ENCODE assay signal across 12 mouse cellular contexts in the genomic region with DNA sequence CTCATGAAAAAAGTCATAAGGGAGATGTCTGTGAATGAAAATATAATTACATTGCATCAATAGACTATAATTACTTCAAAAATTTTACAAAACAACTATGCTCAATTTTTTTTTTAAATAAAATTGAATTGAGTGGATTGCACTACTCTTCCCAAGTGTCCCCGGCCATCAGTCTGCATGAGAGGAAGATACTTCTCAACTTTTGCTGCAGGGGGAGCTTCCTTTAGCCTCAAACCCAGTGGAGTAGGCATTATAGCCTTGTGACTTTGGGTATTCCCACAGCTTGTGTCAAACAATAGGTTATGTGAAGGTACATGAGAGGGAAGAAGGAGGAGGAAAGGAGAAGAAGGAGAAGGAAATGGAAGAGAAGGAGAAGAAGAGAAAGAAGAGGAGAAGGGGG.
"Had no signal": no experiment of that assay in that cellular context is flagged by ENCODE, and none has a peak within 500 bp of the region (broad histone marks: within the 10 kb centered on the region; RNA-seq: fewer than 3 reads in every experiment).

No protein-coding gene starts in this region.

- DNase-seq: kidney, adult 2 months; kidney, postnatal 25 days; layer of hippocampus, adult 9-11 months; lung, adult 2 months; lung, postnatal 10 days; lung, postnatal 4 days; right cerebral cortex, postnatal 25 days; thymus, postnatal 25 days had no signal

- H3K9ac ChIP-seq: limb, embryonic 12.5 days; midbrain, embryonic 12.5 days had no signal

- H3K36me3 ChIP-seq: limb, embryonic 12.5 days; midbrain, embryonic 12.5 days had no signal

- H3K4me2 ChIP-seq: limb, embryonic 12.5 days; midbrain, embryonic 12.5 days had no signal

- H3K4me1 ChIP-seq: limb, embryonic 12.5 days; midbrain, embryonic 12.5 days had no signal

- H3K9me3 ChIP-seq: limb, embryonic 12.5 days; megakaryocyte, embryonic 14.5 days; midbrain, embryonic 12.5 days had no signal

- H3K4me3 ChIP-seq: limb, embryonic 12.5 days; midbrain, embryonic 12.5 days had no signal

- H3K27ac ChIP-seq: limb, embryonic 12.5 days; midbrain, embryonic 12.5 days had no signal

- H3K27me3 ChIP-seq: limb, embryonic 12.5 days; midbrain, embryonic 12.5 days had no signal

- ATAC-seq: intestine, embryonic 16.5 days had no signal
